In the genomic region with DNA sequence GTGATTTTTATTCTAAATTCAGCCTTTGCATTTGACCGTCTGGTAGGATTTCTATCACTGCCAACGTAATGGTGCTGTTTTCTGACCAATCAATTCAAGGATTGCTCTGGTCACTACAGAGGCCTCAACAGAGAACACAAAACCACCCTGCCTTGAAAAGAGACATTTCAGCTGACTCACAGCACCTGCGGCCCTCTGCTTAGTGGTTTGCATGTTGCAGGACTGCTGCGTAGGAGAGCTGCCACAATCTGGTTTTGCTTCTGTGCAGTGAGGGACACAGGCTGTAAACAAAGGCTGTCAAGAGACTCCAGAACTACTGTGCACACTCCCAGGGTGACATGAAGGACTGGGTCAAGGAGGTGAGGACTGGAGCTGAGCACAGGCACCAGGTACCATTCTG, we compare ENCODE assay signal across 22 mouse cellular contexts. TPM values are rescaled to one million over a fixed set of nuclear protein-coding genes. Genes with fewer than 3 reads are reported as not detected.
DNase-seq lines count a peak whose midpoint lies in the region; ATAC-seq and TF ChIP-seq lines count a peak whose summit lies in the region.
"Had no signal": no experiment of that assay in that cellular context is flagged by ENCODE, and none has a peak within 500 bp of the region (broad histone marks: within the 10 kb centered on the region; RNA-seq: fewer than 3 reads in every experiment).

No protein-coding gene starts in this region.

- H3K27ac ChIP-seq in left cerebral cortex, adult 2 months: peak overlapping the region; percentile 32
- H3K27ac ChIP-seq: embryonic facial prominence, embryonic 12.5 days; forebrain, embryonic 12.5 days; gastrocnemius, adult 2 months; hindbrain, embryonic 12.5 days had no signal

- ATAC-seq in erythroblast, adult 5-6 weeks (replicated peaks; ENCODE audit: low FRiP score, poor library complexity, severe bottlenecking): no peak
- ATAC-seq: CD4-positive, CD25-positive, alpha-beta regulatory T cell, adult 4 months; forebrain, embryonic 16.5 days; hindbrain, embryonic 16.5 days had no signal

- H3K4me3 ChIP-seq in left cerebral cortex, adult 2 months: no peak overlapping the region
- H3K4me3 ChIP-seq: embryonic facial prominence, embryonic 12.5 days; forebrain, embryonic 12.5 days; gastrocnemius, adult 2 months; heart, embryonic 12.5 days; hindbrain, embryonic 12.5 days had no signal

- TF ChIP-seq CTCF in left cerebral cortex, adult 2 months (IDR thresholded peaks at IDR 0.05): no peak

- intact Hi-C loops in left cerebral cortex, adult 2 months (cut with DNase I): loop anchor here (10.0 kb wide), 1 partner anchor 336 kb away; a partner anchor contains a TSS

- DNase-seq in layer of hippocampus, adult 18-20 months (ENCODE audit: low spot score in 2 of 2): peak; percentile 44 to 68
- no peak for DNase-seq in layer of hippocampus, postnatal 25 days (ENCODE audit: extremely low spot score in 1 of 2, low spot score in 1 of 2)
- no peak for DNase-seq in left cerebral cortex, adult 2 months (ENCODE audit: extremely low spot score in 1 of 2, low spot score in 2 of 2)
- no peak for DNase-seq in left cerebral cortex, adult 11 months (ENCODE audit: low spot score)
- peak; percentile 74 for DNase-seq in brain, adult 2 months (ENCODE audit: low read depth, low spot score)
- no peak for DNase-seq in urinary bladder, postnatal 25 days (ENCODE audit: low spot score)
- DNase-seq: adrenal gland, postnatal 10 days; B cell, adult 2 months; cerebellum, adult 11-12 months; cerebellum, adult 9-10 months; cerebellum, postnatal 25 days; gastrocnemius, adult 2 months; gastrocnemius, postnatal 25 days; heart, postnatal 4 days had no signal

RNA-seq across cellular contexts. Expression of a gene that starts 40.5 kb away (rescaled TPM):
- total RNA-seq in layer of hippocampus, adult 18-20 months (2021): 100 to 1,000 TPM; 104 to 106 TPM
- total RNA-seq in layer of hippocampus, postnatal 25 days (2021): 10 to 100 TPM; 88.7 to 98.6 TPM
- 10 to 100 TPM; 95.4 to 96.8 TPM for total RNA-seq in left cerebral cortex, adult 2 months (2021)
- 8.3 and 8.6 TPM in 2 replicates for total RNA-seq in erythroblast, adult 5-6 weeks (2015; ENCODE audit: low replicate concordance)
- total RNA-seq in erythroblast, adult 5-6 weeks (2017; ENCODE audit: low replicate concordance): 23.6 and 26.5 TPM in 2 replicates

RNA-seq across cellular contexts. Expression of a gene that starts 53.6 kb away (rescaled TPM):
- 100 to 1,000 TPM; 493 to 505 TPM for total RNA-seq in layer of hippocampus, adult 18-20 months (2021)
- total RNA-seq in layer of hippocampus, postnatal 25 days (2021): 100 to 1,000 TPM; 433 to 489 TPM
- total RNA-seq in left cerebral cortex, adult 2 months (2021): 100 to 1,000 TPM; 412 to 420 TPM
- 559 and 902 TPM in 2 replicates for total RNA-seq in erythroblast, adult 5-6 weeks (2015; ENCODE audit: low replicate concordance)
- 408 and 598 TPM in 2 replicates for total RNA-seq in erythroblast, adult 5-6 weeks (2017; ENCODE audit: low replicate concordance)

Comparison
In these comparisons a context has a peak if more than half of its experiments do, and no peak if none do; other contexts are left out.
1. DNase-seq: peak in layer of hippocampus, adult 18-20 months (2 of 2) and brain, adult 2 months (single experiment); none in layer of hippocampus, postnatal 25 days (0 of 2), left cerebral cortex, adult 2 months (0 of 2), left cerebral cortex, adult 11 months (single experiment) and urinary bladder, postnatal 25 days (single experiment).